ENCODE assay signal across 17 mouse cellular contexts in the genomic region with DNA sequence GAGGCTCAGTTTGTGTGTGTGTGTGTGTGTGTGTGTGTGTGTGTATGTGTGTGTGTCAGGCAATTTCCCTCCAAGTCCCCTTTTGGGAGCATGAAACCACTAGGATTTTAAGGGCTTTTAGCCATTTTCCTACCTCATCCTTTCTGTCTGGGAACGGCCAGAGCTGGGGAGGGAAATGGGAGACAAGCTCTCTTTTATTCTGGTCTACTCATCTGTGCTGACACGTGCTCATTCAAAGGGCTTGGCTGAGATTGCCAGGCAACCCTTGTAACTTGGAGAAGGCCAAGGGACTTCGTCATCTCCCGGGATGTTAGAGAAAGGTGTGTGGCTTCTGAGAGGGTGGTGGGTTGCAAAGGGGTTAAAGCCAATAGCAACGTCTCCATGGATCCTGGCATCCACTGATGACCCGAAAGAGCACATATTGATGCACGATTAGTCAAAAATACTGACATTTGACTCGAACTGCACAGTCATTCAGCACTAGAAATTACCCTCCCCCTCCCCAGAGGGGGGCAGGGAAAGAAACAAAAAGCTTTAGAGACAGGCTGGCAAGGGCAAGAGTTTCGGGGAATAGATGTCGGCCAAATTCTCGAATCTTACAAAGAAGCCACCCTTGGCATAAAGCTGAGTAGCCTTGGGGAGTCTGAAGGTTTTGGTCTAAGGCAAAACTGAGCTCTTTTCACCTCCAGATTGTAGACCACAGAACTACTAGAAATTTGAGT. TPM values are rescaled to one million over a fixed set of nuclear protein-coding genes. Genes with fewer than 3 reads are reported as not detected.
A peak's percentile ranks its signal among the peaks of the same experiment; 100 is the strongest.
DNase-seq lines count a peak whose midpoint lies in the region; ATAC-seq lines count a peak whose summit lies in the region.
"Had no signal": no experiment of that assay in that cellular context is flagged by ENCODE, and none has a peak within 500 bp of the region (broad histone marks: within the 10 kb centered on the region; RNA-seq: fewer than 3 reads in every experiment).

No protein-coding gene starts in this region.

- ATAC-seq in forebrain, embryonic 12.5 days (ENCODE audit: low FRiP score), result no peak
- ATAC-seq in hindbrain, embryonic 16.5 days, result peak; percentile 82
- ATAC-seq: Patski had no signal

- 35% methylated on average over 11 of the region's 11 CpGs for WGBS in forebrain, embryonic 10.5 days
- WGBS in forebrain, embryonic 12.5 days, result 20% methylated on average over 11 of the region's 11 CpGs
- 21% methylated on average over 11 of the region's 11 CpGs for WGBS in hindbrain, embryonic 16.5 days

- H3K36me3 ChIP-seq in forebrain, embryonic 10.5 days (replicated peaks), result peaks cover 18% of the 10 kb centered on the region
- H3K36me3 ChIP-seq in forebrain, embryonic 12.5 days (replicated peaks), result no peaks in the 10 kb centered on the region
- H3K36me3 ChIP-seq in hindbrain, embryonic 16.5 days (ENCODE audit: control insufficient read depth, insufficient read depth, low read length), result no peaks in the 10 kb centered on the region
- H3K36me3 ChIP-seq: embryonic facial prominence, embryonic 13.5 days; liver, embryonic 13.5 days had no signal

- no peak overlapping the region for H3K4me2 ChIP-seq in forebrain, embryonic 12.5 days
- peak overlapping the region; percentile 34 for H3K4me2 ChIP-seq in hindbrain, embryonic 16.5 days (ENCODE audit: low read length)
- H3K4me2 ChIP-seq: embryonic facial prominence, embryonic 13.5 days; heart, embryonic 11.5 days; liver, embryonic 13.5 days had no signal

- H3K27me3 ChIP-seq in forebrain, embryonic 10.5 days (ENCODE audit: poor library complexity, severe bottlenecking), result no peaks in the 10 kb centered on the region
- no peaks in the 10 kb centered on the region for H3K27me3 ChIP-seq in forebrain, embryonic 12.5 days
- H3K27me3 ChIP-seq in hindbrain, embryonic 16.5 days (replicated peaks; ENCODE audit: control insufficient read depth, insufficient read depth, low read length), result no peaks in the 10 kb centered on the region
- H3K27me3 ChIP-seq: embryonic facial prominence, embryonic 13.5 days; liver, embryonic 13.5 days; Patski had no signal

- H3K9ac ChIP-seq in forebrain, embryonic 12.5 days, result no peak overlapping the region
- no peak overlapping the region for H3K9ac ChIP-seq in hindbrain, embryonic 16.5 days (ENCODE audit: low read depth, low read length)
- H3K9ac ChIP-seq: embryonic facial prominence, embryonic 13.5 days; liver, embryonic 13.5 days had no signal

- 0 out of 2 replicates have a peak overlapping the region, but pooled peaks have one; percentile 1 for H3K4me3 ChIP-seq in forebrain, embryonic 10.5 days
- H3K4me3 ChIP-seq in forebrain, embryonic 12.5 days (replicated peaks), result no peak overlapping the region
- H3K4me3 ChIP-seq in hindbrain, embryonic 16.5 days (ENCODE audit: low read length), result no peak overlapping the region
- H3K4me3 ChIP-seq: embryonic facial prominence, embryonic 13.5 days; liver, embryonic 13.5 days; myocyte had no signal

- peaks cover 27% of the 10 kb centered on the region for H3K4me1 ChIP-seq in forebrain, embryonic 10.5 days
- H3K4me1 ChIP-seq in forebrain, embryonic 12.5 days, result peaks cover 11% of the 10 kb centered on the region; the same call in 1 of the 2 replicates
- peaks cover 4% of the 10 kb centered on the region; the same call in 1 of the 2 replicates for H3K4me1 ChIP-seq in hindbrain, embryonic 16.5 days (ENCODE audit: control insufficient read depth, insufficient read depth, low read depth, low read length)
- H3K4me1 ChIP-seq: embryonic facial prominence, embryonic 13.5 days; liver, embryonic 13.5 days had no signal

- H3K27ac ChIP-seq in forebrain, embryonic 10.5 days, result peak overlapping the region; percentile 16; the same call in 1 of the 2 replicates
- no peak overlapping the region for H3K27ac ChIP-seq in forebrain, embryonic 12.5 days
- no peak overlapping the region for H3K27ac ChIP-seq in hindbrain, embryonic 16.5 days (ENCODE audit: low read depth, low read length)
- H3K27ac ChIP-seq: embryonic facial prominence, embryonic 13.5 days; liver, embryonic 13.5 days had no signal

- peak; percentile 21 for DNase-seq in forebrain, embryonic 10.5 days (ENCODE audit: extremely low spot score, low spot score)
- DNase-seq in right cerebral cortex, adult 18-20 months, result peak; percentile 10
- no peak for DNase-seq in right cerebral cortex, postnatal 4 days
- DNase-seq in adipocyte (ENCODE audit: low spot score), result no peak
- no peak for DNase-seq in urinary bladder, postnatal 36 days (ENCODE audit: low spot score in 2 of 2)
- DNase-seq in adrenal gland, postnatal 14 days, result no peak
- DNase-seq: adrenal gland, postnatal 10 days; cerebellum, adult 8-10 months; kidney, postnatal 10 days; liver, embryonic 13.5 days; lung, postnatal 4 days had no signal

- H3K9me3 ChIP-seq in forebrain, embryonic 10.5 days, result no peaks in the 10 kb centered on the region
- no peaks in the 10 kb centered on the region for H3K9me3 ChIP-seq in forebrain, embryonic 12.5 days
- H3K9me3 ChIP-seq in hindbrain, embryonic 16.5 days (ENCODE audit: control insufficient read depth, low read length), result no peaks in the 10 kb centered on the region
- H3K9me3 ChIP-seq: embryonic facial prominence, embryonic 13.5 days; liver, embryonic 13.5 days had no signal

RNA-seq across cellular contexts. Expression of gene Ttc9, which starts 11.5 kb away (rescaled TPM):
- 3.5 and 4.5 TPM in 2 replicates for polyA plus RNA-seq in forebrain, embryonic 10.5 days (2016; fragmentation: Nextera tagmentation; extraction: Ambion mirVana)
- polyA plus RNA-seq in forebrain, embryonic 12.5 days (2016; fragmentation: Nextera tagmentation; extraction: Ambion mirVana), result 5.7 and 7.6 TPM in 2 replicates
- 19.3 TPM in 2 replicates for polyA plus RNA-seq in hindbrain, embryonic 16.5 days (2015; fragmentation: Nextera tagmentation; extraction: Ambion mirVana)
- total RNA-seq in adrenal gland, postnatal 14 days (2021), result 3.0 and 4.4 TPM in 2 replicates

RNA-seq across cellular contexts. Expression of gene Med6, which starts 47.7 kb away (rescaled TPM):
- 84.1 and 88.5 TPM in 2 replicates for polyA plus RNA-seq in forebrain, embryonic 10.5 days (2016; fragmentation: Nextera tagmentation; extraction: Ambion mirVana)
- 66.5 and 67.5 TPM in 2 replicates for polyA plus RNA-seq in forebrain, embryonic 12.5 days (2016; fragmentation: Nextera tagmentation; extraction: Ambion mirVana)
- 38.1 and 40.2 TPM in 2 replicates for polyA plus RNA-seq in hindbrain, embryonic 16.5 days (2015; fragmentation: Nextera tagmentation; extraction: Ambion mirVana)
- total RNA-seq in adrenal gland, postnatal 14 days (2021), result 26.7 and 26.9 TPM in 2 replicates

Comparison
In these comparisons a context has a peak if more than half of its experiments do, and no peak if none do; other contexts are left out.
1. DNase-seq: peak in forebrain, embryonic 10.5 days (single experiment) and right cerebral cortex, adult 18-20 months (single experiment); none in right cerebral cortex, postnatal 4 days (single experiment), adipocyte (single experiment), urinary bladder, postnatal 36 days (0 of 2) and adrenal gland, postnatal 14 days (single experiment).